Mouse (Mus musculus) left cerebral cortex, adult 11 months (tissue): Measurements from ENCODE around the gene Kras.

Source experiments
- DNase-seq: peaks from one replicate; pipeline ENCODE4 v3.0.0; 2022; ENCODE audit warnings: low spot score

Gene Kras

DNA sequence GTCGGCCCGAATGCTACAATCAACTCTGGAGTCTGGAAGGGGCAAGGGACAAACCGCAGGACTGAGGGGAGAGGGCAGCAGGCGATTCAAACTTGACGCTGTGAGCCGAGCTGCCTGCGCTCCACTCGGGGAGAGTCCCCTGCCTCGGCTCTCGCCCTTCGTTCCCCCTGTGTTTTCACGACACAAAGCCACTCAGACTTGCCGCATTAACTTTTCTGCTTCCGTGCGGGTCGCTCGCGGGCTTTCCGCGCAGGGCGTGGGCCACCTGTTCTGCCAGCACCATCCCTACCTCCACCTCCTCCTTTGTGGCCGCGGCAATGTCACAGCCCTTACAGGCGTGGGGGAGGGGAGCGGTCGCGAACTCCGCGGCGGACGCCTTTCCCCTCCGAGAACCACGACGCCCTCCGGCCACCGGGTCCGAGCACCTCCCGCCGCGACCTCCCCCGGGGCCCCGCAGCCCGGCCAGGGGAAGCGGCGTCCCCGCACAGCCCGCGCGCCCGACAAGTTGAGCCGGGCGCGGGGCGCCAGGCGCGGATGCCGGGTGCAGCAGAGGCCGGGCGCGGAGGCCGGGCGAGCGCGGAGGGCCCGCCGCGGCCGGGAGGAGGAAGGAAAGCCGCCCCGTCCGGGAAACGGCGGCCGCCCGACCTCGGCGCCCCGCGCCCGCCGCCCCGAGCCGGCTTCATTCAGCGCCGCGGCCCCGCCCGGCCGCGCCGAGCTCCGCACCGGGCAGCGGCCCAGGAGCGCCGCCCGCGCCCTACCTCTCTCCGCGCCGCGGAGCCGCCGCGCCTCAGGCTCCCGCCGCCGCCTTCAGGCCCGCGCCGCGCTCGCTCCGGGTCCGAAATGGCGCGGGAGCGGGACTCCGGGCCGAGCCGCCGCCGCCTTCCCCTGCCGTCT lies 501 bp downstream of the Kras start:
- DNase-seq, result no peak

DNA sequence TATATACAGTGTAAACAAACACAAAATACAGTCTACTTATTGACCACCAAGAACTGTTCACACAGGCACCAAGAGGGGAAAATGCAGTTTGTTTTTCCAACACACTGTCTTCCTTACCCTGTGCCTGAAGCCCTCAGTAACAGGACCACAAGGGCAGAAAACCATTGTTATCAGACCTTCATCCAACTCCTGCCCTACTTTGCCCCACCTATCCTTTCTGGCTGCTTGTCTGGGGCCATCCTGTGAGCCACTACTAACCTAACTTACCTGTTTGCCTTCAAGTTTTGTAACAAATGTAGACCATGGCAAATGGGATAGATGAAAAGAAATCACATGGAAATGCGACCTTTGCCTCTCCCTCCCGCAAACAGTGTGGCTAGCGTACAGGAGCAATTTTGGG lies 2.2 kb downstream of the Kras start:
- DNase-seq, result no peak

DNA sequence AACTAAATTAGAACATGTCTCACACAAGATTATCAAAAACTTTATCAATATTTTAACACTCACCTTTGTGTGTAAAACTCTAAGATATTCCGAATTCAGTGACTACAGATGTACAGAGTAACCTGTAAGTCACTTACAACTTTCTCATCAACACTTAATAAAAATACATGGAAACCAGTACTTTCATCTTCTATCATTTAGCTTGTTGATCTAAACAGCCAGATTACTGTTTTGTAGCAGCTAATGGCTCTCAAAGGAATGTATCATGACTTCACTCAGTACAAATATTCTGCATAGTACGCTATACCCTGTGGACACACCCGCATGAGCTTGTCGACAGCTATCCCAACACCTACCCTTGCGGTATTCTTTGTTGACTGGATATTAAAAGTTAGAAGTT lies 3.2 kb downstream of the Kras start:
- no peak for DNase-seq

- no peak for DNase-seq
Measured at GRCm38 (mm10) chr6:145242521-145242920, 7.5 kb downstream of the Kras start.

DNA sequence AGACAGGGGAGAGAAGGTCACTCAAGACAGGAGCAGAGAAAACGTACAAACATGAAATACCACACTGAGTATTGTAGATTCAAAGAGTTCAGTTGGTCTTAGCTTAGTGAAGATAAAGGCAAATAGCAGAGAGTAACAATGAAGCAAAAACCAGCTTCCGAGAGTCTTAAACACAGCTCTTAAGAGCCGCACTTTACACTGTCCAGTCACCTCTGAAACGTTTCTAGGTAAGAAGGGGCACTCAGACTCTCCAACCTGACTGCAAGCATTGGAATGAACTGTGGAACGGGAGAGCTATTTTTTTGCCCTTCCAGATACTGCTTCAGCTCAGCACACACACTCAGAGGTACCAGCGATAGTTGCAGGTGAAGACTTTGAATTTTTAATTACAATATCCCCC lies 9.8 kb downstream of the Kras start:
- DNase-seq, result no peak

DNA sequence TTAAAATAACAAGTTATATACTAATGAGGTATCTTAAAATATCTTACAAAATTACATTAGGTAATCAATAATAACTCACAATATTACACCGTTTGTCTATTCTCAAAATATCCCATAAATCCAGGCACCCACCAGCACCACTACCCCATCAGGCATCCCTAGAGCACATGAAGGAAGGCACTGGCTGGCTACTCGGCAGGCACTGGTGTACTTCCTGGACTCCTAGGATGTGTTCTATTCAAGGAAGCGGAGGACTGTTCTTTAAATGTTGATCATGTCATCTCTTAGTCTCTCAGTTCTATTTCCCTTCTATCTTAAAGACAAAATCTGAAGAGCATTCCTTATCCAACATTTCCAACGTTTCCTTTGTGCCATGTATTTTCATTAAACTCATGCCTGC lies 12.9 kb downstream of the Kras start:
- DNase-seq, result no peak

- DNase-seq, result no peak
Measured at GRCm38 (mm10) chr6:145235367-145235766, 14.7 kb downstream of the Kras start.

DNA sequence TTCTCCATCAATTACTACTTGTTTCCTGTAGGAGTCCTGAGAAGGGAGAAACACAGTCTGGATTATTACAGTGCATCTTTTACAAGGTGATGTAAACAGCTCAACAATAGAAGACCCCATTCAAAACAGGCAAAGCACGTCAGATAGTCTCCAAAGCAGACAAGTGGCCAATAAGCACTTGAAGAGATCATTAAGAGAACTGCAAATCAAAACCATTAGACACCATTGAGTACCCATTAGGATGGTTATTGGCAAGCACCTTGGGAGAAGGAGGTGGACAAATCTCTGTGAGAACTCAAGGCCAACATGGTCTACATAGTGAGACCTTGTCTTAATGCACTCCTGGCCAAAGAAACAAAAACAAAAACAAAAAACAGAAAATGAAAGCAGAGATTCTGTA lies 15.6 kb downstream of the Kras start:
- no peak for DNase-seq

DNA sequence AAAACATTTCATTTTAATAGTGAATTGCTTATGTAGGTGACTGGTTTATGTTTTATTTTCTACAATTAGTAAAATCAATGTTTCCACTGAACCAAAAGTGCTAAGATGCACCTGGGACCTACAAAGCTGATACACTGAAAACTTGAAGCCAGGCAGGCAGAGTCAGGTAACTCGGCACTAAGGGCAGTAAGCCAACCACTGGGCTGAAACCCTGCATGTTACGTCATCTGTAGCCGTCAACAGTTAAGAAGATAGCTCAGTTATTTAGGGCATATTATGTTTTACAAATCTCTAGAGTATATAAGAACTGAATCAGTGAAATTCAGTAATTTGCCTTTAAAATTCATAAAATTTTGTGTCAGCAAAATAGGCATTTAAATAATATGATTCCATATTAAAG lies 23.7 kb downstream of the Kras start:
- DNase-seq, result no peak

DNA sequence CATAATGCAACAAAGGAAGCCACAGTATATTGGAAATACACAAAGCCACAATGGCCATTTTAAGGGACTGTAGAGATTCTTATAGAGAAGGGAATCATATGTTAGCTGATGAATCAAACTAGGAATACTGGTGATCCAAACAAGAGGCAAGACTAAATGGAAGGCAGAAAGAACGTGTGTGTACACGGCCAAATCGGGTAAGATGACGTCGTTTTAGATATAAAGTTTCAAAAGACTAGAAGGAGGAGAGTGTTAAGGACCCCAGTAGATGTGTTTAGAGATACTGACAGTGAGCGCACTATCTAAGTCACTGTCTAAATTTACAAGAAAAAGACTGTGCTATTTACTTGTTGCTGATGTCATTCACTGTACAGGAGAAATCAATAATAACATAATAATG lies 25.8 kb downstream of the Kras start:
- no peak for DNase-seq

GRCm38 (mm10) chr6:145215826-145216225 lies 34.2 kb downstream of the Kras start:
- no peak for DNase-seq

GRCm38 (mm10) chr6:145213916-145214315 lies 36.1 kb downstream of the Kras start:
- no peak for DNase-seq

GRCm38 (mm10) chr6:145211376-145212305 lies 38.4 kb downstream of the Kras start:
- no peak for DNase-seq

DNA sequence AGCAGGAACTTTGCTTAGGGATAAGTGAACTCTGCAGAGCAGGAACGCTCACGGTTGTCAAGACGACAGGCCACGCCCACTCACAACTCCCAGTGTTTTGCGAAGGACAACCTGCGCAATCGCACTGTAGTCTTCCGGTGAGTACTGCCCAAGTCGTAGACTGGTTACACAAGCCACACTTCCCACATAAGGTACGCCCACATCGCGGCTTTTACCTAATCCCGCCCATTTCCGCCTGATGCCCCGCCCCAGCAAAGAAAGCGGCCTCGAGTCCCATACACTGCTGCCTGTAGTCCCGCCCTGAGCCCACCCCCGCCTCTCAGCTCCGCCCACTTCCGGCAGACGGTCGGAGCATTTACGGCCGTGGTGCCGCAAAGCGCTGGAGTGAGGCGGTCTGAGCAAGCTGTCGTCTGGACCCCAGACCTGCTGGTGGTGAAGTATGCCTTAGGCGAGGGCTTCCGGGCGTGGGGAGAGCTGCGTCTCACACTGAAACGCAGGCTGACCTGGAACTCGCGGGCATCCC lies 39.2 kb downstream of the Kras start, which contains the start of the genes Casc1 and Etfrf1:
Casc1 (minus strand) TSS at position 190 of the 523 bp plus-strand sequence.
Etfrf1 (plus strand) TSS at position 319 of the 523 bp plus-strand sequence.
- peak; percentile 98 for DNase-seq

DNA sequence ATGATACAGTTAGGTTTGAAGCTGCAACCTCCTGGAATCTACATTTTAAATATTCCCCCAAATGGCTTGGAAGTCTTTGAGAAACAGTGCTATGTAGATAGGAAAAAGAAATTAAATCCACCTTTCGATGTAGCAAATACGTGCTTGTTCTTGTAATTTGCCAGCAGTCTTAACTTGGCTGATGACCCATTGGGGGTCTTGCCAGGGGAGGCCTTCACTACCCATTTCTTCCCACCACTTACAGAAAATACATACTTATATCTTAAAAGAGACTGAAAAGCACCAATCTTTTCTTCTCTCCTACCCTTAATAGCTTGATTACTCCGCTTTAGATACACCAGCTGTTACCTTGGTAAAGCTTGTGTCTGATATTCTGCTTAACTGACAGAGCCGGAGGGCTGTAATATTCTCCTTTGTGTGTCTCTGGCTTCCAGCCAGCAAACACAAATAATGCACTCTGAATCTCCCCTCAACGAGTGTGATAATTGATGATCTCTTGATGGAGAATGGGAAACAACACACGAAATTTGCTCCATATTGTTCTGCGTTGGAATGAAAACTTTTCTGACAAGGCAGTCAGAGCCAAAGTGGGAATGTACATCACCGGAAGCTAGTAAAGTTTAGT lies 39.9 kb downstream of the Kras start:
- peak; percentile 37 for DNase-seq

- DNase-seq, result no peak
Measured at GRCm38 (mm10) chr6:145205142-145205541, 44.9 kb downstream of the Kras start.

- DNase-seq, result no peak
Measured at GRCm38 (mm10) chr6:145204440-145204839, 45.6 kb downstream of the Kras start.

- no peak for DNase-seq
Measured at GRCm38 (mm10) chr6:145202432-145203125, 47.5 kb downstream of the Kras start.

- no peak for DNase-seq
Measured at GRCm38 (mm10) chr6:145197949-145198686, 51.9 kb downstream of the Kras start.

DNA sequence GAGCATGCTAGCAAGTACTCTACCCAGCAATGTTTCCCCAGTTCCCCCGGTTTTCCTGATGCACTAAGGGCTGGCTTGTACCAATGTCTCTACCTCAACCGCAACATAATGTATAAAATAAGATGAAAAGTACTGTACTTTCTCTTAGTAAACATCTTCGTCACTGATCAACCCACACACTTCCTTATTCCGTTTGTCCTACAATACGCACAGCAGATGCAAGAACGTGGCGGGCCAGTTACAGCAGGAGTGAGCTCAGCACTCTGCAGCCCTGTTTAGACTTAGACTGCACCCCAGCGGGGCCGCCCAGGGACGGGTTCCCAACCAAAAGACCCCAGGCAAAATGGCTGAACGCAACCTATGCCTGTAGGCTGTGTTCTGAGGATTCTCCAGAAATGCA lies 56.6 kb downstream of the Kras start:
- DNase-seq, result no peak

GRCm38 (mm10) chr6:145193038-145193437 lies 57.0 kb downstream of the Kras start:
- DNase-seq, result no peak
